Mouse (Mus musculus) CH12.LX (cell line): ENCODE results near the gene Gm4553. TPM values are rescaled to one million over a fixed set of nuclear protein-coding genes. Genes with fewer than 3 reads are reported as not detected.
"Not testable (repeated sequence)": the region's sequence is repeated elsewhere in the genome, so short reads cannot be mapped to it uniquely, and the experiment has no call there.

Experiments
- DNase-seq: peaks from one replicate; pipeline ENCODE4 v3.0.0-alpha.2; 2013; ENCODE audit errors: extremely low read depth
- H3K27ac ChIP-seq: 2 replicates; pipeline ENCODE4 v1.5.1; 2012; ENCODE audit warnings: low read depth, mild to moderate bottlenecking, control low read depth, moderate library complexity; ENCODE audit not compliant: insufficient read depth
- H3K27me3 ChIP-seq: replicated peaks from 2 replicates; pipeline ENCODE3; 2012; ENCODE audit warnings: inconsistent platforms
- H3K36me3 ChIP-seq, 2 experiments: replicated peaks in 1 of 2; 2 replicates each; pipeline versions ENCODE3 to v1.6.1; 2012; ENCODE audit warnings: inconsistent platforms in 1 of 2, low read length in 1 of 2, mild to moderate bottlenecking in 1 of 2, mixed read lengths in 1 of 2, moderate library complexity in 1 of 2; ENCODE audit not compliant: control insufficient read depth in 1 of 2, insufficient read depth in 1 of 2
- H3K4me1 ChIP-seq, 2 experiments: 2 replicates each; pipeline ENCODE4 v1.6.1; 2012; ENCODE audit warnings: inconsistent platforms in 1 of 2, moderate library complexity in 1 of 2; ENCODE audit not compliant: insufficient read depth in 2 of 2, control insufficient read depth in 1 of 2
- H3K4me2 ChIP-seq: 2 replicates; pipeline ENCODE4 v1.6.1; 2012; ENCODE audit warnings: low read depth, mild to moderate bottlenecking, control low read depth; ENCODE audit not compliant: poor library complexity, insufficient read depth, severe bottlenecking
- H3K4me3 ChIP-seq, 3 experiments: fragments of 150-350 bp in 1 of 3; sonication (generic) in 1 of 3; replicated peaks in 1 of 3; 2 replicates each; pipeline versions ENCODE3 to v1.5.1; 2011 to 2012; ENCODE audit warnings: low read depth in 2 of 3, low read length in 2 of 3, mild to moderate bottlenecking in 2 of 3, moderate library complexity in 2 of 3, control low read depth in 1 of 3, improper control_type of control experiment in 1 of 3, inconsistent platforms in 1 of 3, mixed read lengths in 1 of 3; ENCODE audit not compliant: poor library complexity in 1 of 3
- H3K79me2 ChIP-seq: replicated peaks from 2 replicates; pipeline ENCODE4 v1.6.1; 2012; ENCODE audit warnings: mild to moderate bottlenecking, moderate library complexity; ENCODE audit not compliant: control insufficient read depth, poor library complexity, insufficient read depth, severe bottlenecking; ENCODE audit errors: extremely low read depth
- H3K9ac ChIP-seq: 2 replicates; pipeline ENCODE4 v1.6.1; 2012; ENCODE audit warnings: low read depth, mild to moderate bottlenecking, control low read depth, moderate library complexity; ENCODE audit not compliant: insufficient read depth
- H3K9me3 ChIP-seq: replicated peaks from 2 replicates; pipeline ENCODE3; 2012; ENCODE audit warnings: low read length, inconsistent platforms, mixed read lengths
- CHD1 ChIP-seq: IDR thresholded peaks from 2 replicates; pipeline ENCODE4 v1.6.1; 2012; ENCODE audit warnings: low read depth, low read length, improper control_type of control experiment, inconsistent platforms
- CTCF ChIP-seq, 2 experiments: IDR thresholded peaks in 1 of 2; conservative IDR thresholded peaks in 1 of 2; 2 replicates each; pipeline ENCODE4 v1.5.1; 2011 to 2012; ENCODE audit warnings: low read depth in 2 of 2, low read length in 2 of 2, improper control_type of control experiment in 1 of 2, inconsistent platforms in 1 of 2, mild to moderate bottlenecking in 1 of 2, moderate library complexity in 1 of 2
- ETS1 ChIP-seq: conservative IDR thresholded peaks from 2 replicates; pipeline ENCODE4 v1.6.1; 2012; ENCODE audit warnings: low read depth, mild to moderate bottlenecking, inconsistent platforms, low read length, improper control_type of control experiment, moderate library complexity
- GABPA ChIP-seq: IDR thresholded peaks from 2 replicates; pipeline ENCODE4 v1.6.1; 2012; ENCODE audit warnings: low read depth, low read length, improper control_type of control experiment, inconsistent platforms; ENCODE audit not compliant: insufficient replicate concordance
- HCFC1 ChIP-seq: IDR thresholded peaks from 2 replicates; pipeline ENCODE4 v1.6.1; 2012; ENCODE audit warnings: low read depth, mild to moderate bottlenecking, inconsistent platforms, low read length, improper control_type of control experiment
- IRF4 ChIP-seq: IDR thresholded peaks from 2 replicates; pipeline ENCODE4 v1.6.1; 2014; ENCODE audit warnings: low read depth, mild to moderate bottlenecking, inconsistent platforms, low read length, improper control_type of control experiment
- JUND ChIP-seq: conservative IDR thresholded peaks from 2 replicates; pipeline ENCODE4 v1.6.1; 2011; ENCODE audit warnings: low read depth, low read length, improper control_type of control experiment
- MAX ChIP-seq: IDR thresholded peaks from 2 replicates; pipeline ENCODE4 v1.6.1; 2011; ENCODE audit warnings: low read length, improper control_type of control experiment
- MEF2A ChIP-seq: IDR thresholded peaks from 2 replicates; pipeline ENCODE4 v1.6.1; 2014; ENCODE audit warnings: low read depth, mild to moderate bottlenecking, inconsistent platforms, low read length, improper control_type of control experiment, borderline replicate concordance
- MYC ChIP-seq: IDR thresholded peaks from 2 replicates; pipeline ENCODE4 v1.6.1; 2011; ENCODE audit warnings: low read depth, mild to moderate bottlenecking, improper control_type of control experiment, low read length
- NELFE ChIP-seq: IDR thresholded peaks from 2 replicates; pipeline ENCODE4 v1.6.1; 2011; ENCODE audit warnings: low read depth, low read length, improper control_type of control experiment
- NRF1 ChIP-seq: IDR thresholded peaks from 2 replicates; pipeline ENCODE4 v1.6.1; 2014; ENCODE audit warnings: low read depth, mild to moderate bottlenecking, inconsistent platforms, low read length, improper control_type of control experiment, moderate library complexity
- PAX5 ChIP-seq: IDR thresholded peaks from 2 replicates; pipeline ENCODE4 v1.6.1; 2012; ENCODE audit warnings: low read length, inconsistent platforms, mixed read lengths
- POLR2A ChIP-seq: IDR thresholded peaks from 2 replicates; pipeline ENCODE4 v1.6.1; 2011; ENCODE audit warnings: low read depth, mild to moderate bottlenecking, improper control_type of control experiment, low read length
- RAD21 ChIP-seq: IDR thresholded peaks from 2 replicates; pipeline ENCODE4 v1.6.1; 2011; ENCODE audit warnings: low read depth, mild to moderate bottlenecking, low read length, improper control_type of control experiment, moderate library complexity
- SMC3 ChIP-seq: IDR thresholded peaks from 2 replicates; pipeline ENCODE4 v1.6.1; 2011; ENCODE audit warnings: low read depth, low read length, improper control_type of control experiment
- TCF12 ChIP-seq: IDR thresholded peaks from 2 replicates; pipeline ENCODE4 v1.6.1; 2014; ENCODE audit warnings: low read depth, mild to moderate bottlenecking, inconsistent platforms, low read length, improper control_type of control experiment
- UBTF ChIP-seq: IDR thresholded peaks from 2 replicates; pipeline ENCODE4 v1.6.1; 2012; ENCODE audit warnings: low read depth, mild to moderate bottlenecking, inconsistent platforms, low read length, improper control_type of control experiment, moderate library complexity
- ZC3H11A ChIP-seq: IDR thresholded peaks from 2 replicates; pipeline ENCODE4 v1.6.1; 2012; ENCODE audit warnings: low read depth, mild to moderate bottlenecking, inconsistent platforms, low read length, improper control_type of control experiment
- ZMIZ1 ChIP-seq: IDR thresholded peaks from 2 replicates; pipeline ENCODE4 v1.6.1; 2012; ENCODE audit warnings: low read depth, mild to moderate bottlenecking, inconsistent platforms, low read length, improper control_type of control experiment
- ZNF384 ChIP-seq: IDR thresholded peaks from 2 replicates; pipeline ENCODE4 v1.6.1; 2012; ENCODE audit warnings: low read depth, low read length, improper control_type of control experiment, inconsistent platforms
- dilution Hi-C: fragments of 300-500 bp; cut with MboI; formaldehyde crosslinking; loops from 2 replicates; pipeline ENCODE4 v1.14.3; 2020; ENCODE audit warnings: low sequenced_read_pairs; ENCODE audit not compliant: extremely low pct_unique_long_range_greater_than_20kb, extremely low pct_ligation_motif_present
- in situ Hi-C: fragments of 300-500 bp; cut with MboI; formaldehyde crosslinking; loops from 3 replicates; pipeline ENCODE4 v1.14.3; 2019; ENCODE audit warnings: low sequenced_read_pairs, low pct_ligation_motif_present, low pct_unique_long_range_greater_than_20kb, mixed read lengths
- polyA plus RNA-seq: library from polyadenylated mRNA; unstranded; fragments of >175 nt; gene quantifications from 2 replicates; pipeline ENCODE4 v1.2.1, GENCODE M21; 2012; ENCODE audit warnings: low read depth; ENCODE audit not compliant: insufficient read length
- total RNA-seq, 2 experiments: library from RNA; depleted of rRNA; stranded (reverse); fragments of 300-350 nt in 1 of 2; fragments of >200 nt in 1 of 2; gene quantifications; 2 replicates each; pipeline ENCODE4 v1.2.3; 2012 to 2014

The Gm4553 gene
- total and polyA plus RNA-seq, 3 experiments = not detected

- no peak overlapping the region for H3K9ac ChIP-seq
- H3K79me2 ChIP-seq = no peaks in the 10 kb centered on the region
- H3K27me3 ChIP-seq = peaks cover 49% of the 10 kb centered on the region
- no peaks in the 10 kb centered on the region for H3K36me3 ChIP-seq
- no peak overlapping the region for H3K4me2 ChIP-seq
- H3K4me3 ChIP-seq = no peak overlapping the region
- no peaks in the 10 kb centered on the region for H3K9me3 ChIP-seq
- DNase-seq = peak; percentile 29
- in situ Hi-C loops = no loop called here
- dilution Hi-C loops = no loop called here
- H3K4me1 ChIP-seq = no peaks in the 10 kb centered on the region
- H3K27ac ChIP-seq = no peak overlapping the region
- TF ChIP-seq TCF12 (no peak), PAX5 (no peak), ZNF384 (no peak), POLR2A (no peak), NELFE (peak; percentile 36; the same call in 1 of the 2 replicates), SMC3 (peak; percentile 57), NRF1 (no peak), HCFC1 (no peak), ZC3H11A (no peak), CHD1 (no peak), MYC (no peak), CTCF (conservative IDR thresholded peaks at IDR 0.05 in 1 of 2, IDR thresholded peaks at IDR 0.05 in 1 of 2; ENCODE audit: low read depth in 2 of 2, low read length in 2 of 2) (peak; percentile 62 to 88), ETS1 (no peak), IRF4 (no peak), MEF2A (no peak), JUND (no peak), MAX (no peak), RAD21 (peak; percentile 86), UBTF (no peak)
These were observed 4.3 kb upstream of the Gm4553 start for GRCm38 (mm10) chr7:142169836-142170235.

- dilution Hi-C loops = no loop called here
These were observed 6.2 kb downstream of the Gm4553 start for GRCm38 (mm10) chr7:142159366-142159765.

GRCm38 (mm10) chr7:142157013-142157412 is 8.5 kb downstream of the Gm4553 start, which contains the start of gene Gm29735:
TSS of gene Gm29735 (minus strand) at chr7:142157113.
- DNase-seq, H3K79me2 ChIP-seq, H3K4me2 ChIP-seq, in situ Hi-C loops, H3K9me3 ChIP-seq, H3K9ac ChIP-seq, H3K4me3 ChIP-seq, dilution Hi-C loops, H3K4me1 ChIP-seq, H3K36me3 ChIP-seq, H3K27ac ChIP-seq: not testable (repeated sequence)
- peaks cover 77% of the 10 kb centered on the region for H3K27me3 ChIP-seq

More at GRCm38 (mm10) chr7:142159366-142159765, 6.2 kb downstream of the Gm4553 start:
- no peaks in the 10 kb centered on the region for H3K36me3 ChIP-seq
- no peak for DNase-seq
- H3K79me2 ChIP-seq = no peaks in the 10 kb centered on the region
- H3K27ac ChIP-seq = no peak overlapping the region
- H3K9ac ChIP-seq = no peak overlapping the region
- no peak for TF ChIP-seq SMC3
- no peak for TF ChIP-seq POLR2A
- no peak for TF ChIP-seq ZC3H11A
- TF ChIP-seq GABPA = no peak
- TF ChIP-seq ZMIZ1 = no peak
- no peaks in the 10 kb centered on the region for H3K4me1 ChIP-seq
- no peak overlapping the region for H3K4me3 ChIP-seq
- peaks cover 79% of the 10 kb centered on the region for H3K27me3 ChIP-seq
- no peak overlapping the region for H3K4me2 ChIP-seq
- in situ Hi-C loops = no loop called here
- H3K9me3 ChIP-seq = no peaks in the 10 kb centered on the region
